Mouse (Mus musculus): ENCODE measurements at regions not wholly inside any gene's neighbourhood (a gene's known extent, or its start where the extent isn't known, plus 50 kb on each side); places are given as distances from the start of the nearest gene placed in this dataset.

DNA sequence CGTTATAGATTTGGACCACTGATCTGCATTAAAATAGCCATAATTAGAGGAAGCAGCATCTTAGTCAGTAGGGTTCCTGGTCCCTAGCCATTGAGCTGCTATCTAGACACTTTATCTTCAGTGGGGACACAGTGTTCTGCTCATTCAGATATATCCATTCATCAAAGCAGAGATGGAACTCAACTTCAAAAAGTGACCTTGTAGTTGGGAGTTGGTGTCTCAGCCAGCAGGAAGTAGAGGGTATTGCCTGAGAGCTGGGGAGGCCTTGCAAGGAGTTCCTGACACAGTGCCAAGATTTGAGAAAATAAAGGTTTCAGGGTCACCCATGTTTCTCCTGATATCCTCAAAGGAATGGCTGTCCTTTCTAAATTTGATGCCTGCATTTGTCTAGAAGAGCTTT lies 304.7 kb upstream of the Shh start:
- in situ Hi-C loops (cut with MboI, MseI), result no loop called here

DNA sequence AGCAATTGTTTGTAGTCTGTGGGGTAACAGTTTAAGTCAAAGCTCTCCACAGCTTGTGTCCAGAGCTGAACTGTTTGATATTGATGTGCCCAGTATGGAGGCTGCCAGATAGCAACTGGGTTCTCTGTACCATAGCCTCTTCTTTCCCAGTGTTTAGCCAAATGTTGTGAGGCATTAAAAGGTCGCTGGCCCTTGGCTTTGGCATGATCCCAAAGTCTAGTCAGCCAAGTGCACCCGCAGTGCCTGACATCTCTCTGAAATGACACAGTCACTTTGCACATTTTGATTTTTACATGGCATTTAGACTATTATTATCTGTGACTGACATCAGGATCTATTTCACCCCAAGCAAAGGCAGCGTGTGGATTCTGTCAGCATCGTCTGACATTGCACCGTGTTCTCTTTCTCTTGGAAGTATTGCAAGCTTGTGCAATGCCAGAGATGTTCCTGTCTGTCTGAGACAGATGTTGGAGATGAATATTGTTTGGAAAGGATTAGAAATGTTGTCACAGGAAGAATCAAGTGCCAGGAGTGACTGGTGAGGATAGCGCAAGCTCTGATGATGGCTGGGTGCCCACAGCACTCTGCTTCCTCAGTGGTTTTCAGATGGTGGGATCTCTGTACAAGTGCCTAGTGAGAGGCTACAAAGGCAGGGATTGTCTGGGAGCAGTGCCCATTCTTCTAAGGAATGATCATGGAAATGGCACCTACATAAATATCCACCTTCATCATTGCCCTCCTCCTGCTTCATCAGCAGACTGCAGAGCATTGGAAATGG lies 289.3 kb upstream of the Shh start:
- in situ Hi-C loops (cut with MboI, MseI), result loop anchor here (10.0 kb wide), 1 partner anchor 422 kb away; no protein-coding TSS in a partner anchor

DNA sequence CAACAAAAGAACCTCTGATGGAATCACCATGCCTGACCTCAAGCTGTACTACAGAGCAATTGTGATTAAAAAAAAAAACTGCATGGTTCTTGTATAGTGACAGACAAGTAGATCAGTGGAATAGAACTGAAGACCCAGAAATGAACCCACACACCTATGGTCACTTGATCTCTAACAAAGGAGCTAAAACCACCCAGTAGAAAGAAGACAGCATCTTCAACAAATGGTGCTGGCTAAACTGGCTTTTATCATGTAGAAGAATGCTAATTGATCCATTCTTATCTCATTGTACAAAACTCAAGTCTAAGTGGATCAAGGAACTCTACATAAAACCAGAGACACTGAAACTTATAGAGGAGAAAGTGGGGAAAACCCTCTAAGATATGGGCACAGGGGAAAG lies 284.8 kb upstream of the Shh start:
- in situ Hi-C loops (cut with MboI, MseI), result loop anchor here (10.0 kb wide), 1 partner anchor 417 kb away; no protein-coding TSS in a partner anchor

DNA sequence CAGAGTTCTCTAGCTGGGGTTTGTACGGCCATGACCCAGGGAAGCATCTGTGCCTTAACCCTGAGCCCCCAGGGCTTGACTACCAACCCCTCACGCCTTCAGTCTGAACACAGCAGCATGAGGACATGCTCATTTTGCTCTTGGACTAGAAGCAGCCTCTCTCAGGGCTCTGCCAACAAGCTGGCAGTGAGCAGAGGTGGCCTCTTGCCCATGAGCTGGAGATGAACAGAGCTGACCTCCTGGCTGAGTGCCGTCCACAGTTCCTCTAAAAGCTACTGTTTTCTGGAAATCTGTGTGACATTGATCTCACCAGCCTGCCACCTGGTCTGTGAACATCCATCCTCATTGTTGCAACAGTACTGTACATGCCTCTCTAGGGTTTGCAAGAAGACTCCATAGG lies 267.7 kb upstream of the Shh start:
- in situ Hi-C loops (cut with MboI, MseI), result no loop called here

DNA sequence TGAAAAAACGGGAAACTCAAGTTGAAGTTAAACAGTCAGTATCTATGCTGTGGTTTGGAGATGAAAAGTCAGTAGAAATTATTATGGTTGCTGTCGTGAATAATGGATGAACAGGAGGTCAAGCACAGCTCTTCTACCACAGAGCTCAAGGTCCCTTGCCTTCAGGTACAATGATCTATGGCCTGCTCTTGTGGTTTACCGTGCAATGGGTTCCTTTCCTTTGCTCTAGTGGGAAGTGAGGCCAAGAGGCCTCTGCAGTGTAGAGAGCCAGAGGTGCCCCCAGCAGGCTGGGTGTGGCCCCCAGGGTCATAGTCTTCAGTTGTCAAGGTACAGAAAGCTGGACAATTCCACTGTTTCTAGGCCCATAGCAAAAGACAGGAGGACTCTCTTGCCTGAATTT lies 255.0 kb upstream of the Shh start:
- in situ Hi-C loops (cut with MboI, MseI), result no loop called here

DNA sequence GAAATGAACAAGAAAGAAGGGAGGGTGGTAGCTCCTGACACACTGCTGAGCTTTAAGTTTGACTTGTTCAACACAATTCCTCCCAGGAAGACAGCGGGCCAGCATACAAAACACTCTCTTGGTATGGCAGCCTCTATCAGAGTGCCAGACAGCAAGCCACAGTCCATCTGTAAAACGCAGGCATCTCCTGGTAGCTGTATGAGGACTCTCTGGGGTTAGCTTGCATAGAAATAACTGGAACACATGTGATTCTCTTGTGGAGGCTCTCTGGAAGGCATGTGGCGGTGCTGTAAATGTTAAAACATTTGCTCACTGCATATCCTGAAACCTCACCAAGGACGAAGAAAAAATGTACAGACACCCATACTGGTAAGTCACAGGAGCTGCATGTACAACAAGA lies 247.9 kb upstream of the Shh start:
- in situ Hi-C loops (cut with MboI, MseI), result no loop called here

DNA sequence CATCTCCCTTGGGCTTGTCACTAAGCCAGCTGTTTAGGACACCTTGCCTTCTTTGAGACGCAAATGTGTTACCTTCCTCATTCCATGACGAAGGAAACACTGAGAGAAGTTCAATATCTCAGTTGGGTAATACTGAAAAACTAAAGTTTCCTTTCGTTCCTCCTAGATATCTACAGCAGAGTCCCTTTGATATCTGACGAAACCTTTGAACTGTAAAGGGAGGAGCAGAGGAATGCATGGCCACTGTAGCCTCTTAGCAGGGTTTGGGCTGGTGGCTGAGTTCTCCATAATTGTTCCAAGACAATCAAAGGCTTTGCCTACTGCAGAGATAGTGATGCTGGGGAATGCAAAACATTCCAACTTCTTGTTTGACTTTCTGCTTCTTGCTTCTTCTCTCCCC lies 243.5 kb upstream of the Shh start:
- in situ Hi-C loops (cut with MboI, MseI), result no loop called here

DNA sequence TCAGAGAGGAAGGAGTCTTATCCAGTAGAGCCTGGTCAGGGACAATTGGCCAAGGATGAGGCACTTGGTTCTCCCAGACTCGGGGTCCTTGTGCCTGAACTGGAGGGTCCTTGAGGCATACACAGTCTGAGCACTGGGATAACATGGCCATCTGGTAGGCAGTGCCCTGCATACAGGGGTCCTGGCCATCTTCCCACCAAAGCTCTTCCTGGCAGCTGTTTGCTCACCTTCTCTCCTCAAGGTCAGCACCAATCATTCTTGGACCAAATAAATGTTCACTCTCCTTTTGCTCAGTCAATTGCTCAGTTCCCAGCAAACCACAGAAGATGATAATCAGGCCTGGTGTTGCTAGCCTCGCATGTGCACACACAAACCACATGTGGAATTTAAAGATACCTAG lies 242.6 kb upstream of the Shh start:
- in situ Hi-C loops (cut with MboI, MseI), result no loop called here

DNA sequence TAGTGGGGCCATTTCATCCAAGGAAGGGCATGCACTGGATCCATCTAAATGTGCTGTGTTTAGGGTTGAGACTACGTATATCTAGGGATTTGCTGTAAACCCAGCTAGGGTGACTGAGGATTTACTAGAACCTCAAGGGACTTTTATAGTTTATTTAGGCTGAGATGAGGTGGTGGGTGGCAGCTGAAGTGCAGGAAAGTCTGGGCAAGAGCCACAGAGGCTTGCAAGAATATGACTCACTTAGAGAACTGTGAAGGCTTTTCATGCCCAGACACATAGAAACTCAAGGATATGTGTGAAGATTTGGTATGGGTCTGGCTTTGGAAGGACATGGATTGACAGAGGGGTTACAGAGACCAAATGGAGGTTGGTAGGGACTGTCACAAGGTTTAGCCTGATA lies 237.3 kb upstream of the Shh start:
- in situ Hi-C loops (cut with MboI, MseI), result no loop called here

DNA sequence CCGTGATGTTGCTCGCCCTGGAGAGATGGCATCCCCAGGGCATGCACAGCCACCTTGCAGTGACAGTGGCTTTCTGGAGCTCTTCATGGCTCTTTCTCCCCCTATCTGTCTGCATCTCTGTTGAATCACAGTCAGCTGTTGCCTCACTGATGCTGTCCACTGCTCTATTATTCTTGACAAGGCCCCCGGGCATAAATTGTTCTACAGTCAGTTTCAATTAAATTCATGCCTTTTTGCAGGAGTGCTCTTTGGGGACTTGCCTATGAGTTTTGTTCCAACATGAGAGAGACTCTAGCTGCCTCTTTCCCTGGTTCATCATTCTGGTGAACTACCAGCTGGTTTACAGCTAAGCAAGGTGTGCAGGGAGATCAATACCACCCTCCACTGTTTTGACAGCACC lies 229.9 kb upstream of the Shh start:
- in situ Hi-C loops (cut with MboI, MseI), result no loop called here

DNA sequence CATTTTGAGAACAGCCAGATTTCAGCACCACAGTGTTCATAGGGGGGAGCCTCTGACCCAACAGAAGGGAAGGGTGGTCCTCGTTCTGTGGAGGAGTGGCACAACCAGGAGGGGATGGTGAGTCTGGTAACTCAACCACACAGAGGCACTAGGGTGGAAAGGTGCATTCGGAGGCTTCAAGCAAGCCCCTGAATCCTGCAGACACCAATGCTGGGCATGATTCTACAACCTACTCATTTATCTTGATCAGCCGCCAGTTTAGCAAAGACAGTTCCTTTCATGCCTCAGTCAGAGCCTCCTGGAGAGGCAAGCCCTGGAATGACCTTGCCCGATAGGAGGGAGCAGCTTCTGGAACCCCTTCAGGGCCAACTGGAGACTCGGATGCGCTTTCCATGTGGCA lies 223.1 kb upstream of the Shh start:
- in situ Hi-C loops (cut with MboI, MseI), result no loop called here

DNA sequence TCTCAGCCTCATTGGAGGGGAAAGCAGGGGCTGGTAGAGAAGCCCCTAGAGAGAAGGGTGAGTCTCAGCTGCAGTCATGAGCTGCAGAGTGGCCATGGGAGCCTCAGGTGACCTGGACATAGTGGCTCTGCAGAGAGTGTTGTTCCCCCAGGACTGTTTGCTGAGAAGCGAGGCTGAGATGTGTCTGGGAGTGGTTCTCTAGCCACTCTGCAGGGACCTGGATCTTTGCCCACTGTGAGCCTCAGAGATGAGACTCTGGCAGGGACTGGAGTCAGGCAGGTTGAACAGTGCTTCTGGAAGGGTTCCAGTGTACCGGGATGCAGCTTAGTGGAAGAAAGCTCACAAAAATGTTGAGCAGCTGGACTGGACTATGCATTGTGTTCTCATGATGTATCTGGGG lies 222.6 kb upstream of the Shh start:
- in situ Hi-C loops (cut with MboI, MseI), result no loop called here

DNA sequence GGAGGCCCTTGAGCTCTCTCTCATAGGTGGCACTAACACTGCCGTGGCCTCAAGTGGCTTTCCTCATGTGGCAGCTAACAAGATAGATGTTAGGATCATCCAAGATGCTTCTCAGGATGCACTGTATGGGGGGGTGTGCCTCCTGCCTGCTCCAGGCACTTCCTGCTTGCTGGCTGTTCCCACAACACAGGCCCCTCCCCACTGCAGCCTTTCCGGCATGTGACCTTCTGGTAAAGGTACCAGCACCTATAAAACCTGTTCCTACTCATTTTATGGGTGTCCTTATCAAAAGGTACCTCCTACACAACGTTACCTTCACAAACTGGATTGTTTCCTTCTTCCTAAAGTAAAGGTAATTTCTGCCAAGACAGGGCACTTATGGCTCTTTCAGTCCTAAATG lies 222.1 kb upstream of the Shh start:
- in situ Hi-C loops (cut with MboI, MseI), result no loop called here

DNA sequence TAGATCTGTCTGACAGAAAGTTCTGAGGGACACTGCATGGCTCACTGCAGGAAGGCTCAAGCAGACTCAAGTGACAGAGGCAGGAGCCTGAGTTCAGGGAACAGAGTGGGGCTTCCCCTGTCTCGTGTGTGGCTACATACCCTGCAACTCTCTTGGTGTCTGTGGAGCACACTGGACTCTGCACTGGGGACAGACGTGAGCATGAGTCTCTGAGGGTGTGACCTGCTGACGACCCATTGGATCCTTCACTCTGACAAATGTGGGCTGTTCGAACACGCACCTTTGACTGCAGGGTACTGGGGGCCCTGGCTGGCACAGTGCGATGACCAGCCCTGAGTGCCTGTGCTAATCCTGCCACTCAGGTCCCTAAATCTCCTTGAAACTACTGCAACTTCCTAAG lies 215.8 kb upstream of the Shh start:
- in situ Hi-C loops (cut with MboI, MseI), result no loop called here

DNA sequence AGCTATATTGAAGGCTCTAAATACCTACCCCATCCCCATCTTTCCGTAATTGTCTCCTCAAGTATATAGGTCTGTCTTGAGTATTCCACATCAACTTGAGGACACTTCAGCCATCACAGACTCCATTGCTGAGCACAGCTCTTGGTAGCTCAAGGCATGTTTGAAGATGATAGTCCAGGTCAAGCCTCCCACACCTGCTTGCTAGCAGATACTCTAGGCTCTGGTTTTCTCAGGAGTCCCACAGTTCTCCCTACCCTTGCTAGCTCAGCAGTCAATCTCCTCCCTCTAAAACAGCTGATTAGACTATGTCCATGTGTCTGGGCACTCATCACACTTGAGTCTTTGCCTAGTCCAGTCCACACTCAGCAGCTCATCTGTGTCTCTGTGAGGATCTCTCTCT lies 213.3 kb upstream of the Shh start:
- in situ Hi-C loops (cut with MboI, MseI), result no loop called here

DNA sequence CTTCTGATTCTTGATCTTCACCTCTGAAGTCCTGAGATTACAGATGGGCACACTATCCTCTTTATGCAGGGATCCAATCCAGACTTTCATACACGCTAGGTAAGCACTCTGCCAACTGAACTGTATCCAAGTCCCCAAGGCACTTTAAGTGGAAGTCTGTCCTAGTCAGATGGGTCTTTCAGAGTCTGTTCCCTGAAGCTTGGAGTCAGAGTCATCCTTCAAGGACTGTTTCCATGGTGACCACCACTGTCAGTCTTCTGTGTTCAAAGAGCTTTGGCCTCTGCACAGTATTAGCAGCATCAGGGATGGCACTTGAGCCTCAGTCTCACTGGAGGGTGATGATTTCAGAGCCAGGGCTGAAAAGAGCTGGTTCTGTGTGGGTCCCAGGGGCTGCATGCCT lies 212.7 kb upstream of the Shh start:
- in situ Hi-C loops (cut with MboI, MseI), result no loop called here

DNA sequence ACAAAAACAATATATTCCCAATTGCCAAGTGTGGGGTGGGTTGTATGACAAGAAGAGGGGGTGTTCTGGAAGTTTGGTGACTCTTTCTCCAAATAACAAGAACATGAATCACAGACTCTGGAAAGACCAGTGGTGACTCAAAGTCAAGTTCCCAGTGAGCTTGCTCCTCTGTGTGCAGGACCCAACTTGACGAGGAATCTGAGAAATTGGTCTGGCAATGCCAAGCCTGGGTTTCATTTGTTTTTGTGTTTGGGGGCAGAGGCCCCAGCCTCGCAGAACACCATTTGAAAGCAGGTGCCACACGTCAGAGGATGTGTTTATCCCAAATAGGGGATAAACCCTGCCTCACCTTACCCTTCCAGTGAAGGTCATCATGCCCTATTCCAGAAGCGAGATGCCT lies 163.1 kb upstream of the Shh start:
- in situ Hi-C loops (cut with MboI, MseI), result loop anchor here (10.0 kb wide), 1 partner anchor 1425 kb away; no protein-coding TSS in a partner anchor

DNA sequence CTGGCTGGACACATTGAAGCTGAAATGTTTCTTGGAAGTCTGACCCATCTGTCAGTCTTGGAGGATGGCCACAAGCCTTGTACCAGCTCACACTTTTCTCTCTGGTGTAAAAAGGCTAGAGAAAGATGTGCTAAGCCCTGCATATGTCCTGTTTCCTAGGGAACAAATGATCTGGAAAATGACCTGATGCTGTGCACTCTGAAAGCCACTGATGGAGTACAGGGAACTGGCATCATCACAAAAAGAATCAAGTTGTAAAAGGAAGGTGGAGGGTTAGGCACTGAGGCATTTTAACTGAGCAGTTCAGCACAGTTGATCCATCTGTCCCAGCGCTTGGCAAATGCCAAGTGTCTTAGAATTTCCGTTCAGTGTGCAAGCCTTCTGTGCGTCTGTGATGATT lies 144.8 kb upstream of the Shh start:
- in situ Hi-C loops (cut with MboI, MseI), result no loop called here

DNA sequence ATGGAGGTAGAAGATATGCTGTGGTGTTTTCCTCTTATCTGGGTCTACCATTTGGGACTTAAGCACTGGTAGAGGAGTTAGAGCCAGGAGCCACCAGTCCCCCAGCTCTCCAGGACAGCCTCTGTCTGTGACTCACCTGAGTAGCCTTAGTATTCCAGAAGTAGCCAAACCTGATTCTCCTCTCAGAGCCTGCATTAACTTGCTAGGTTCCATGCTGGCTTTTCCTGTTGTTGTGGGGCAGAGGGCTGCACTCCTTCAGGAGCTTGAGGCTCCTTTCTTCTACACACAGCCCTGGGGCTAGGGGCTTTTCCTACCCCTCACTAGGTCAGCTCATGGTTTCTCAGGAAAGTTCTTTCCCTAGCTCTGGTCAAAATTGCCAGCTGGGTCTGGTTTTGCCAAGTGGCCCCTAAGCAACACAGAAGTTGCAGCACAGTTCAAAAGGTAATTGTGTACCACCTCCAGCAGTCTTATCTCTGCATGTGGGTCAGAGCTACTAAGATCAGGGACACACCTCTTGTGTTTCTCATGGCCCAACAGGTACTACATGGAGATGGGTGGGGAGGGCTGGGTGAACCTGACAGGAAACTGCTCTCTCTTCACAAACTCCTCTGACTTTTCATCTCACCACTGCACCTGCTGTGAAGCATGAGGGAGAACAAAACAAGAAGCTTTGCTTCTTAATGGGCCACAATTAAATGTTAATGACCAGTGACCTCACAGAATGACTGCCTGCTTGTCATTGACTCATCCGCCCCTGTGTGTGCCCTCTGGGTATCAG lies 129.7 kb upstream of the Shh start:
- in situ Hi-C loops (cut with MboI, MseI), result no loop called here

DNA sequence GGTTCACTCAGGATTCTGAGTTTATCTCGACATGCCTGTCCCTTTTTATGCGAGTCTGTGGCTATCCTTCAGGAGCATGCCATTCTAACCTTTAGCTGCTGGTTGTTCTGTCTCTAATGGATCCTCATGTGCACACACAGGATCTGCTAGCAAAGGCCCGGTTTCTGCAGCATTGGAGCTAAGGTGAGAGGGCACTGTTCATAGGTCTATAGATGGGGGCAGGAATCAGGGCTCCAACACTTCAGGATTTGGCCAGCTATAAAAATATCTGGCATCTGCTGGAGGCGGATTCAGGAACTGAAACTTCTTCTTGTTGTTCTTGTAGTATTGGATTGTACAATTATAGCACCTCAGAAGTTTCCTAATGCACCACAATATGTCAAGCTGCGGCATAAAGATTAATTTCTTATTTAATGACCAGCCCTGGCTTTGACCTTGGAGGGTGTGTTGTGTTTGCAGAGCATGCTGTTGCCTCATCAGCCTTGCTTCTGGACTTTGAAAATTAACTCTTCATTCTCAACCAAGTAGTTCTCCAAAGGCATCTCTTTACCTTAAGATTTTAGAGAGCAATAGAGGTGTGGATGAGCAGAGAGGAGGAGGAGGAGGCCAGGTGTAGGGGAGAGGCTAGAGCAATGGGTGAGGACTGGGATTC lies 104.4 kb upstream of the Shh start:
- in situ Hi-C loops (cut with MboI, MseI), result no loop called here

DNA sequence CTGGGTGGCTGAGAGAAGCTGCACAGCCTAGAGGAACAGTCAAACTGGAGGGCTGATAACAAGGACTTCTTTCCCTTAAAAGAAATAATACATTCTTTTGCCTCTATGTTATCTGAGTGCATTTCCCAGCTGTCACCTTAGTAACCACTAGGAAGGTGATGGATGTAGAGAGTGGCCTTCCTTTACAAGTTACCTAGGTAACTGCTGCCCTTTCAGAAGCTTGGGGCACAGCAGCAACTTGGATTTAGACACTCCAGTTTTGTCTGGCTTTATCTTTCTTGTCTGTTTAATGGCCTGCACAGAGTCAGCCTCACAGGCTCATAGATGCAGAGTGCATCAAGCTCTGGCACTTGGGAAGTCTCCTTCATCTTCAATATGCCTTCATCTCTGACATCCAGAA lies 101.4 kb upstream of the Shh start:
- in situ Hi-C loops (cut with MboI, MseI), result no loop called here

DNA sequence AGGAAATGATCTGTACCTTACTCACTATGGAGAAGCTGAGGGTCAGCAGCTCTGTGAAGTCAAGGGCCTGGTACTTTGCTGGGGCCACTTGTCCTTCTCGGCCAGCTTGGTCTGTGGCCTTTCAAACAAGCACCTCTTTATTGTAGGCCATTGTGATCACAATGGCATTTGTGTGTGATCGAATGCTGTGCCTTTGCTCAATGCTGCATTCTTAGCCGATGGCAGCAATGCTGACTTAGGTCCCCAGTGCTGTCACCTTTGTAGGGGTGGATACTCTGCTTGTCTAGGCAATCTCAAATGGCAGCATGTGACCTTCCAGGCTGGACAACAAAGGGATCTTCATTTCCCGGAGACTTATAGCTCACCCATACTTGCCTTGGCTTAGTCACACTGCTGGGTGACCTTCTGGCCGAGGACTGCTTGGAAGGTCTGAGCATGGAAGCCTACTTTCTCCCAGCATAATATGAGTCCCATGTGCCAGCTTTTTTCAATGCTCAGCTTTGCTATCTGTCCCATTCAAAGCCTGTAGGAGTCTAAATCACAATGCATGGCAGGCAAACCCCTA lies 100.4 kb upstream of the Shh start:
- in situ Hi-C loops (cut with MboI, MseI), result no loop called here
